Mouse (Mus musculus): ENCODE data around the gene Rps9.
"Not testable (repeated sequence)": the region's sequence is repeated elsewhere in the genome, so short reads cannot be mapped to it uniquely, and the experiment has no call there.

Gene Rps9

DNA sequence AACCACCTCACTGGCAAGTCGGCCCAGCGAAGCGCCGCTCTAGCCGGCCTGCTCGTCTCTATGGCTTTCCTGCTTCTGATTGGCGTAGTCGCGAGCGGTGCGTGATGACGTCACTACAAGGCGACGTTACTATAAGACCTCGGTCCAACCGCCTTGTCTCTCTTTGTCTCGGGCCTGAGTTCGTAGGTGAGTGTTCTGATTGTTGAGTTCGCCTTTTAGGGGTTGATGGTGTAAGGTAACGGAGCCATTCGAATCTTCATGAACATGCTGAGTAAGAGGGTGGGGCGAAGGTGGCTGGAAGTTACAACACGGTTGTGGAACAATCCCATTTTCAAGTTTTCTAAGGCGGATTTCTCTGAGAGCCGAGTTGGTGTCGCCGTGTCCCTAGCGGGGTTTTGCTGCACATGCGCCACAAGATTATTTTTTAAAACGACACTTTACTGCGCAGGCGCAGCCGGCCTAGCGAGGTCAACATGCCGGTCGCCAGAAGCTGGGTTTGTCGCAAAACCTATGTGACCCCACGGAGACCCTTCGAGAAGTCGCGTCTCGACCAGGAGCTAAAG, at the start of gene Rps9:
Rps9 (plus strand) TSS at position 115 of the 563 bp plus-strand sequence.
- peak; percentile 97 for DNase-seq

DNA sequence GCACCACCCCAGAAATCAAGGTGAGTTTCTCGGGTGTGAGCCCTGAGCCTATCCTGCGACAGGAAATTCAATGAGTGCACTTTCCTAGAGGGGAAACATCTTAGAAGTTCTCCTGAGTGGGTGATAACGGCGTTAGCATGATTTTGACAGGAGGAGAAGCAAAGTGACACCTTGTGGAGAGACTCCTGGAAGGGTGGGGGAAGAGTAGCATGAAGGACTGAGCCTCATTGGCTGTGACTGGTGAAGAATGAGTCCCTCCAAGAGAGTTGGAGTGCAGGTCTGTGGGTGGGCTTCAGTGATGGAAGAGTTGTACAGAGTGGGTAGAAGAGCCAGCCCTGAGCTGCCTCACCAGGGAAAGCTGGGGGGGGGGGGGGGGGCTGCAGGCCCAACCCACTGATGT, 46.8 kb upstream of the Rps9 start:
- no peak for DNase-seq

DNA sequence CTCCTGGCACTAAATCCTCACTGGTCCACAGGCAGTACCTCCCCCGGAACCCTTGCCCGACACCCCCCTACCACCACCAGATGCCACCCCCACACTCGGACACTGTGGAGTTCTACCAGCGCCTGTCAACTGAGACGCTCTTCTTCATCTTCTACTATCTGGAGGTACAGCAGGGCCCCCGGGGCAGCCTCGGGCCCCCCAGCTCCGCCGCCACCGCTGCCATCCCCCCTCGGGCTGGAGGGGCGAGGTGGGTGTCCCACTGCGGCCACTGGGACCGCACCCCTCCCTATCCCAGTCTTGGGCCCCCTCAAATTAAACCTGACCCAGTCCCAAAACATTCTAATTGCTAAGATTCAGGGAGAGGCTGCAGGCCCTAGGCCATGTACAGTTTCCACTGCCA, 45.2 kb upstream of the Rps9 start:
- no peak for DNase-seq

DNA sequence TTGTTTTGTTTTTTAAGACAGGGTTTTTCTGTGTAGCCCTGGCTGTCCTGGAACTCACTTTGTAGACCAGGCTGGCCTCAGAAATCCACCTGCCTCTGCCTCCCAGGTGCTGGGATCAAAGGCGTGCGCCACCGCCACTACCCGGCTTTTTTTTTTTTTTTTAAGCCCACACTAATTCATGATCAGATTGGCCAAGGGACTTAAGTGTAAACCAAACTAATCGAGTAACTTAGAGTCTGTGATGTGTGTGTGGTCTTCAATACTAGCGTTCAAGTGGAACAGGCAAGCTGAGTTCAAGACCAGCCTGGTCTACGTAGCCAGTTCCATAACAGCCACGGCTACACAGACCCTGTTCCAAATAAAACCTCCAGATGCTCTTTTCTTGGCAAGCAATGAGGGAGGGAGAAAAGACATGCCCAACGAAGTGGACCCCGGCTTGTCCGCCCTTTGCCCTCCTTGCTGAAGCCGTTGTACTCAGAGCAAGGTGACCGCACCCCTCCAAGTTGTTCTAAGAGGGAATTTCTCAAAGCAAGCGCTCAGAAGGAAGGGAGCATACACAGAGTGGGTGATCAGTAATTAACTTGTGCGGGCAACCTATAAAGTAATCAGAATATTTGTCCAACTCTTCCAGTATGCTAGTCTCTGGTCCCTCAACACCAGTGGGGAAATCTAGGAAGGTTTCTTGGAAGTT, 39.1 kb upstream of the Rps9 start:
- no peak for DNase-seq

DNA sequence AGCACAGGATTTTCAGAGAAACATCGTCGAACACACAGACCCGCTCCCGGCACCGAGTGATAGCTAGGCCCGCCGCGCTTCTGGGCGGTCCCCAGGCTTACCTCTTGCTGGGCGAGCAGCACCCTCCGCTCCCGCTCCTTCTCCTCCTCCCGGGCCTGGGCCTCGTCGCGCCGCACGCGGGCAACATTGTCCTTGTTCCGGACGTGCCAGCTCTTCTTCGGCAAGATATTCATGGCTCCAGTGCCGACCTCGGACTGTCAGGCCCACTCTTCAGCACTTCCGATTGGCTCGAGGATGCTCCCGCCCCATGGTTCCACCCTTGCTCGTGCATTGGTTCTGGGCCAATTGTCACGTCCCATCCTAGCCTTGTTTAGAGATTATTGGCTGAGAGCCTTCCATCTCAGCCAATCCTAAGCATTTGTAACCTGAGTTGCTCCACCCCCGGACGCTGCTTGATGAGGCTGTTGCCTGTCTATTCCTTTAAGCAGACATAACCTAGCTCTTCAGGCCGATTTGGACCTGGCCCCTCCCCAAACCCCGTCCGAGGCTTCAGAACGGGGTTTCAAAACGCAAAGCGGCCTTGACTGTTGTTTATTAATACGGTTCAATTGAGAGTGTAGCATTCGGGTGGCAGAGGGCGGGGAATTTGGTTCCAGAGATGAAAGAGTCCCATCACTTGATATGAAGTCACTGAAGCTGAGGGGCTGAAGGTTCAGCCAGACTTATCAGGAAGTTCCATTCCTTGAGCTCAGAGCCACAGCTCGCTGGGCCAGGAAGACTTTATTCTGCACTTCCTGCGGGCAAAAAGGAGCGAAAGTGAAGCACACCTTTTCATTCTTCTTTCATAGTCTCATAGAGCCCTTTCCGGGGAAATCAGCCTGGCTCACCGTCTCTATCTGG, 38.3 kb upstream of the Rps9 start, which contains the start of gene Leng1:
Leng1 (minus strand) TSS at position 626 of the 900 bp plus-strand sequence.
- peak; percentile 97 for DNase-seq

DNA sequence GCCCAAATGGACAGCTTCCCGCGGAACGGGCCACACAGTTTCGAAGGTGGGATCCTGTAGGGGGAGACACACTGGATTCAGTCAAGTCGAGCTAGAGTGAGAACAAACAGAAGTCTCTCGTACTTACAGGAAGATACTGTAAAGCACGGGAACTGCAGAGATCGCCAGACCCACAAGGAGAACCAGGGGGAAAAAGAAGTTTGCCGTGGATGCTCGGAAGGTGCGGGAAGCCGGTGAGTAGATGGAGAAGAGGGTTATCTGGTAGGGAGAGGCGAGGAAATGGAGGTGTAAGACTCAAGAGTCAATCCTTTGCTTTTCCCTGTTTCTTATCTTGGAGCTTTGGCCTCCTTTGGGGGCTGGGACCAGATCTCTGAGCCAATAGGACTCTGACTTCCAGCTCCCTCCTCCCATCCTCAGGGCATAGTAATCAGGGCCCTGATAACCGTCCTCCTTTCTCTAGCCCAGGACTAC, 36.8 kb upstream of the Rps9 start:
- no peak for DNase-seq

DNA sequence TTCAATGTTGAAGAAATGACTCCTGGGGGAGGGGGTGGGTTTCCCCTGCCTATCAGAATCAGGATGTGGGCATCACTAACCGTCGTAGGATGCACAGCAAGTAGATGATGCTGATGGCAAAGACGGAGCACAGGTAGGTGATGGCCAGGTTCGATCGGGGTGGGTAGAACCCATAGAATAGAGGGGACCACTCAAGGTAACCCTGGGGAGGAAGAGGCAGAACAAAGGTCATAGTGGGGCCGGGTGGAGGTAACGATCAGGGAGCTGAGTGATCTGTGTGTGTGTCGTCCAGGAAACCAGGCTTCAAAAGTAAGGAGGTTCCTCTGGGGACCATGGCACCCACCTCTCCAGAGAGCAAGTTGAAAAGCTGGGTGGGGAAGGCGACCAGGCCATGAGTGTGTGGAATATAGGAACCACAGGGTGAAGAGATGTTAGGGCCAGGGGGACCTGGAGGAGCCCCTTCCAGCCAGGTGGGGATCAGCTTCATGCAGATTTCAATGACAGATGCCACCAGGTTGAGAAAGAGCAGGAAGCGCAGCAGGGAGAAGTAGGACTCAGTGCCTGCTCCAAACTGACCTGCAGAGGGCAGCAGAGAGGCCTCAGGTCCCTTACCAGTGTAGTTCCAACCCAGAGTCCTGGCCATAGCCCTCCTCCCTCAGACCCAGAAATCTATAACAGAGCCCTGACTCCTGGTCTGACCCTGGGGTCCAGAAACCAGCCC, 29.1 kb upstream of the Rps9 start:
- DNase-seq, result peak; percentile 91

DNA sequence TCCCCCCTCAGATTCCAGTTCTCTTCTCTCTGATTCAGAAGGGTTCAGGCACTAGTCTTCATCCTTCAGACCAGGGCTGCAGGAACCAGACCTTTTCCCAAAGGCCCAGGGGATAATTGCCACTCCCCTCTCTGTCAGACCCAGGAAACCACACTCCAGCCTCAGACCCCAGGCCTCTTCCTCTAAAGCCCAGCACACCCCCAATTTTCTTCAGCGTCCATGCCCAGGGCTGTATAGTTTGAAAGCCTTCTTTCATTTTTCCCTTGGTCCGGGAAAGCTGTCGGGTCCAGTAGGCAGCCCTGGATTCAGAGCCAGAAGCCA, 28.6 kb upstream of the Rps9 start:
- DNase-seq, result no peak

DNA sequence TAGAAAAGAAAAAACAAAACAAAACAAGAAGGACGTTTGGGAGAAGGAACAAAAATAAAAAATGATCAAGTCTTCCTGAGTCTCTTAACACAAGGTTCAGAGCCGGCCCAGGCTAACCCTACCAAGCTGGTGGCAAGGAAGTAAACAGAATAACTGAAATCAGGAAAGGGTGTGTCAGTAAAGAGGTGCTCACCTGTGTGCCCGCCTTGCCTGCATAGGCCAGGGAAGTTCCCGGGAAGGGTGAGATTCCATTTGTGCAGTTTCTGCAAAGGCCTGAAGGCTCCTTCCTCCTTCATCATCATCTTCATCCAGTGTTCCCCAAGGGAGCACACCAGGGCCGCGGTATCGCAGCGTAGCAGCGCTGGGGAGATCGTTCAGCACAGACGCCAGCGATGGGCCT, 27.4 kb upstream of the Rps9 start:
- no peak for DNase-seq

DNA sequence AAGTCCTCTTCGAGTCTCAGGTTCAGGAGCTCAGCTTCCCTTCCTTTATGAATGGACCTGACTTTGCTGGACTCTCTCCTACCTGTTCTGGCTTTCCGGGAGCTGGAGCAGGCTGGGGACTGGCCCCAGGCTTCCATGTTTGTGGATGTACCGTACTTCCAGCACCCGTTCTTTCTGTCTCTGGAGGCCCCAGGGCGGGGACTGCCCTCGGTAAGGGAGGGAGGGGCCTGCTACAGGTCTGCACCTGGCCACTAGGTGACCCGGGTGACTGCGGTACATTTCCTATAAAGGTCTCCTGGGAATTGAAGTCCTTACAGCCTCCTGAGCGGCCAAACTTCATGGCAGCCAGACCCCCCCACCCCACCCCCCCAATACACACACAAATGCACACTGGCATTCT, 26.5 kb upstream of the Rps9 start, which contains the start of gene Tmc4:
Tmc4 (minus strand) TSS at position 212 of the 400 bp plus-strand sequence.
- peak; percentile 52 for DNase-seq

DNA sequence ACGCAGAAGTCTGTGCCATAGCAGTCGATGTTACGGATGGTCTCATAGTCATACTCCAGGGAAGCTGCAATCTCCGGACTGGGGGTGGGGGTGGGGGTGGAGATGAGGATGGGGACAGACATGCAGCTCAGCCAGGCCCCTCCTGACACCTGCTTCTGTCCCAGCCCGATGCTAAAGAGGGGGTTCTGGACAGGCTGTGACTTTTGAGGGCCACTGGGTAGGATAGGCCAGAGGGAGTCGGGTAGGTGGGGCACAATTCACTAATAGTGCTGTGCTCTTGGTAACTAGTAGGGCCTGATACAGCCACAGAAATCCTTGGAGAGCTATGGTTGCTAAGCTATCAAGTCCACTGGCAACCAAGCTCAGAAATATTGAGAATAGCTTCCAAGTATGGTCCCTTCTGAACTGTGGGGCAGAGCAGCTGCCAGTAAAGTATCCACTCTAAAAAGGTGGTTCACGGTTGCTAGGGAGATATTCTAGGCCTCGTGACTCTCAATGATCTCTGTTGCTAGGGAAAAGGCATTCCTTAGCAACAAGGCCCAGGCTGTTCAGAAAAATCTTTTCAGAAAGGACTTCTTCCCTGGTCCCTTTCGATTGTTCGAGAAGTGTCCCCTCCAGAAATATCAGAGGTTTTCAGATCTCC, 19.8 kb upstream of the Rps9 start:
- DNase-seq, result no peak

DNA sequence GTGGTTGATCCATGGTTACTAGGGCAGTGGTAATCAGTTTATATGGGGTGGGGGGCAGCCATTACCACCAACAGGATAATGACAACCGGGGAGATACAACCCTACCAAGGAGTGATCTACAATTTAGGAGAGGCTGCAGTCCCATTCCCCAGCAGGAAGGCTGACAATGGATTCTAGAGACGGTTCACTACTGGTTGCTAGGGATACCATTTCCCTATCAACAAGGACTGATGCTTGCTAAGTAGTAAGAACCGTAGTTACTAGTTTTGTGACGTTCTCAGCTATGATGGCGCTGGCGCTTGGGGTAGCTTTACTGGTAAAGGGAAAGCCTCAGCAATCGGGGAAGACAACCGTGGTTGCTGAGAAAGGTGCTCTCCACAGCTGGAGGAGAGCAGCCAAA, 19.1 kb upstream of the Rps9 start:
- no peak for DNase-seq

DNA sequence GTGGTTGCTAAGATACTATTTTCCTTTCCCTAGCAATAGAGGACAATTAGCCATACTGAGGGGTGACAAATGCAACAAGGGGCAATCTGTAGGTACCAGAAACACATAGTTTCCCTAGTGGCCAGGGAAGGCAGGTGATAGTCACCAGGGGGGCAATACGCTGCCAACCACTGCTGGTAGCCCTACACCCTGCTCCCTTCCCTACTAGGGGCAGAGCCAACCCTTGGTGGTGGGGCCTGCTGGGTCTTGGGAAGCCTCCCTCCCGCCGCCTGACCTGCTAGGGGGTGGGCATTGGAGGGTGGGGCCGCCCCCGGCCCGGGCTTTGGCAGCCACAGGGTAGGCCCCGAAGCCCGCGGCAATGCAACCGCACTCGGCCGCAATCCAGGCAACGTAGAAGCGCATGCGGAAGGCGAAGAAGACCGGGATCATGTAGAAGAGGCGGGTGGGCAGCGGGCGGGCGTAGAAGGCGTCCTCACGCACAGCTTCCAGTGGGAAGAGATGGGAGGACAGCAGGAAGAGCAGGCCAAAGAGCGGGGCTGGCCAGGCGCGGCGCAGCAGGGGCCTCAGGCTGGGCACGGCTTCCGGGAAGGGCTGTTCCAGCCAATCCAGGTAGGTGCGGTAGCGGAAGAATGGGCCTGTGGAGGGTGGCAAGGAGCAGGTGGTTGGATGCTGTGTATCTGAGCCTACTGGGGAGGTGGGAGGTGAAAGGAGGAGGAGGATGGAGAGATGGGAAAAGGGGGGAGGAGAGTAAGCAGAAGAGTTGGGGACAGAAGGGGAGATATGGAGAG, 18.2 kb upstream of the Rps9 start:
- DNase-seq, result no peak

DNA sequence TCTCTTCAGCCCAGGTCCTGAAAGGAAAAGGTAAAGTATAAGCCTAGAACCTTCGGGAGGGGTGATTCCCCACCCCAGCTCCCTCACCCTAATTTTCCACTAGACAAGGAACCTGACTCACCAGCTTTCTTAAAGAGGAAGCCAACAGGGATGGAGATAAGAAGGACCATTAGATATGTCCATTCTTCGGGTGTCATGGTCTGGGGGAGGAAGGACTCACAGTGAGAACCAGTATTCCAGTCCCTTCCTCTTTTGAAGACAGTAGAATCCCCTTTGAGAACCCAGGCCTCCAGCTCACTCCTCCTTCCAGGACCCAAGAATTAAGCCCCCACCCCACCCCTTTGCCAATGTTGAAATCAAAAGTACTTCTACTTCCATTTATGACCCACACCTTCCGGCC, 11.9 kb upstream of the Rps9 start:
- no peak for DNase-seq

DNA sequence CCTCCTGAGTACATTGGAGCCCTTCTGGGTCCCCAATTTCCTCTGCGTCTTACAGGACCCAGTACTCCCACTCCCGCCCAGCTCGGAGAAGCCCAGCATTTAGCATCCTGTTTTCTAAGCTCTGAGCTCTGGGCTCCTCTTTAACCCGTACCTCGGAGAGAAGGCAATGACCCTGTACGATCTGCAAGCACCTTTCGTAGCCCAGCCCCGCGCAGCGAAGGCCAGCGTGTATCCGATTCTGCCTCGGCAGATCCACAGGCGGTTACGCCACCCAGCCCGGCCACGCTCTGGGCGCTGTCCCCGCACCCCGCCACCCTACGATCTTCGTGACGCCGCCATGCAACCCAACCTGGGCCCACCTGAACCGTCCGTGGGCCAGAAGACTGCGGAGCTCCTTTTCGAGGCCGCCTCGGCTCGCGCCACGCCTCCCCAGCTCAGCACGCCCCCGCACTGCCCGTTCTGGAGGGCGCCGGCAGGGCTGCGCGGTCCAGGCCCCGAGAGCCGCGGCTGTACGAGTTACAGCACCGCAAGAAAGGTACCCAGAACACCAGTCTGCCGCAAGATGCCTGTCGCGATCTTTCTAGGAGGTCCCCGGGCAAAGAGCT, 11.3 kb upstream of the Rps9 start, which contains the start of gene Tsen34:
Tsen34 (plus strand) TSS at position 482 of the 605 bp plus-strand sequence.
- DNase-seq, result no peak

DNA sequence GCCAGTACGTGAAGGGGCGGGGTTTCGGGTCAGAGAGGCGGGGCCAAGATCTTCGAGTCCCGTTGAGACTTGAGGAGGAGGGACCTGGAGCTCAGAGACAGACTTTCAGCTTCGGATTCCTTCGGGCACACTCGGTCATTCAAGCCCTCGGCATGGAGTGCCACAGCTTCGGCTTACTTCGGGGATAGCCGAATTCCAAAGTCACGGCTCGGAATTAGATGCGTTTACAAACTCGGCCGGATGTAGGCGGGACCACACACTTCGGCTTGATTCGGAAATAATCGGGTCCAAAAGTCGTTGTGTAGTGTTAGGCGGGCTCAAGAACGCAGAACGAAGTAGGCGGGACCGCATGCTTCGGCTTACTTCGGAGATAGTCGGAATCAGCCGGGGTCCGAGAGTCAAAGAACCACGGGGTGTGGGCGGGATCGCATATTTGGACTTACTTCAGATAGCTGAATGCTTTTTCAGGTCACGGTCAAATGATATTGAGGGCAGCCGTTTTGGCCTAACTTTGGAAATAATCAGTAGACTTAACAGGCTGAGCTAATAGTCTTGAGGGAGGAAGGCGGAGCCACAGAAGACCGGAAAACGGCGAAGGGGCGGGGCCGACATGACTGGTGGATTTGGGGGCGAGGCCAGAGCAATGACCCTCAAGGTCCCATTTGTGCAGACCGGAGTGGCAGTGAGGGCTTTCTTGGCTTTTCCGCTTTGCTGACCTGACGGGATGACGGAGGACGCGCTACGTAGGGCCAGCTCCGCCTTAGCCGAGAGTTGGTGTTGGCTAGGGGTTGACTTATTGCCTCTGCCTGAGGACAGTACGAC, 10.6 kb upstream of the Rps9 start, which contains the start of gene Mboat7:
Mboat7 (minus strand) TSS at position 537 of the 822 bp plus-strand sequence.
- DNase-seq, result peak; percentile 97

DNA sequence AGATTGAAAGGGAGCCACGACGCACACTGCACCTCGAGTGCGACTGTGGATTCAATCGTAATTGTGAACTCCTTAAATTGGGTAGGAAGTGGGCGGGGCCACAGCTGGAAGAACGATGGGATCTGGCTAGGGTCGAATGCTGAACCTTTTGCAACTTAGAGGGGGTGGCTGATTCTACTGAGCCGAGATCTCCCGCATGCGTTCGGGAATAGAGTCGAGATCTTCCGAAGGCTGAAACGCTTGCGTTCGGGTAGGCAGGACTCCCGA, 10.1 kb upstream of the Rps9 start:
- no peak for DNase-seq

DNA sequence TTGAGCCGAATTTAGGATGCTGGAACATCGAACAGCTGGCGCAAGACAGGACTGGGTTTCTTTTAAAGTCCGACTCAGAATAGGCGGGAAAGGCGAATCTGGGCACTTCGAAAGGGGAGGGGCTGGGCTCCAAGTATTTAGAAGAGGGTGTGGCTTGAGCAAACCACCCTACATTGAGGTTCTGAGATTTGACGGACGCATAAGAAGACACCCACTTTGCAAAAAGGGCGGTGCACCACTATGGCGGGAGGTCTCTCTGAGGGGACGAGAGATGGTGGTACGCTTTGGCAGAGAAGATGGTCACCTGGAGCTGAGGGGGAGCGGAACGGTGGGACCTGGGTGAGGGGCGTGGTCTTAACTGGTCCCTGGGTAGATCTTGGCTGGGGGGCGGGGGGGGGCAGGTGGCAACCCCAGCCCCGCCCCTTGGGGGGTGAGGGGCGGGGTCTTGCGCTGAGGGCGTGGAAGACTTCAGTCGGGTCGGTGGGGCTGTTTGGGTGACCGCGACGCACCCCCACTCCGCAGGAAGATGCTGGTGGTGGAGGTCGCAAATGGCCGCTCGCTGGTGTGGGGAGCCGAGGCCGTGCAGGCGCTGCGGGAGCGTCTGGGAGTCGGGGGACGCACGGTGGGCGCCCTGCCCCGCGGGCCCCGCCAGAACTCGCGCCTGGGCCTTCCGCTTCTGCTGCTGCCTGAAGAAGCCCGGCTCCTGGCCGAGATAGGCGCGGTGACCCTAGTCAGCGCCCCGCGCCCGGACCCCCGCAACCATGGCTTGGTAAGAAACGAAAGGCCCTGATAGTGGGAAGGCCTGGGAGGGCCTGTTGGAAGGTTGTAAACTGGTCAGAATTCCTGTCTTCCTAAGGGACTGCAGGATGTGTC, 9.5 kb upstream of the Rps9 start:
- DNase-seq, result peak; percentile 73

DNA sequence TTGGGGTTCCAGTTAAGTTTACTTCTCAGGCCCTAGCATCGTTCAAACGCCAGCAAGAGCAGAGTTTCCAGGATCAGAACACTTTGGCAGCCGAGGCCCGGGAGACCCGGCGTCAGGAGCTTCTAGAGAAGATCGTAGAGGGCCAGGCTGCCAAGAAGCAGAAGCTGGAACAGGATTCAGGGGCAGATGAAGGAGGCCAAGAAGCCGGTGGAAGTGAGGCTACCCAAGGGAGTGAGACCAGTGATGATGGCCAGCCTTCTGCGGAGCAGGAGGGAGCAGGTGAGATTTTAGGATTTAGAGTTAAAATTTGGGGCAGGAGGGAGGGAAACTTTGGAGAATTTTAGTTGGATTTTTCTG, 8.9 kb upstream of the Rps9 start:
- not testable (repeated sequence) for DNase-seq

DNA sequence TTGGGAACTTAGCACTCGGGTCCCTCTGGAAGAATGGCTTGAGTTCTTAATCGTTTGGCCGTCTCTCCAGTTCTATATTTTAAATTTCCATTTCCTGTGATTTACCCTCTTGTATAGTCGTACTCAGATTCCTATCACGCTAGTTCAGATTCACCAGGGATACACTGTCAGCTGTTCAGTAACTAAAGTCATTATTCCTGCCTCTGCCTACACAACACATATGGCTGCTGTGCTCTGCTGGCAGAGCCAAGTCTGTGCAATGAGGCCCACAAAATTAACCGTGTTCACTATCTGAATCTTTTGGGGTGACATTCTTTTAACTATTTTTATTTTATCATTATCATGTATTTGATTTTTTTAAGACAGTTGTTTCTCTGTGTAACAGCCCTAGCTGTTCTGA, 5.3 kb upstream of the Rps9 start:
- DNase-seq, result no peak
